Mouse (Mus musculus) CD4-positive, CD25-positive, alpha-beta regulatory T cell, adult 2 months (primary cell): ENCODE results near the gene Pofut1.
"Not testable (repeated sequence)": the region's sequence is repeated elsewhere in the genome, so short reads cannot be mapped to it uniquely, and the experiment has no call there.

ENCODE experiments used
- DNase-seq: peaks from one replicate; pipeline ENCODE4 v3.0.0-alpha.2; 2012; ENCODE audit warnings: low read depth, low spot score

Gene Pofut1

DNA sequence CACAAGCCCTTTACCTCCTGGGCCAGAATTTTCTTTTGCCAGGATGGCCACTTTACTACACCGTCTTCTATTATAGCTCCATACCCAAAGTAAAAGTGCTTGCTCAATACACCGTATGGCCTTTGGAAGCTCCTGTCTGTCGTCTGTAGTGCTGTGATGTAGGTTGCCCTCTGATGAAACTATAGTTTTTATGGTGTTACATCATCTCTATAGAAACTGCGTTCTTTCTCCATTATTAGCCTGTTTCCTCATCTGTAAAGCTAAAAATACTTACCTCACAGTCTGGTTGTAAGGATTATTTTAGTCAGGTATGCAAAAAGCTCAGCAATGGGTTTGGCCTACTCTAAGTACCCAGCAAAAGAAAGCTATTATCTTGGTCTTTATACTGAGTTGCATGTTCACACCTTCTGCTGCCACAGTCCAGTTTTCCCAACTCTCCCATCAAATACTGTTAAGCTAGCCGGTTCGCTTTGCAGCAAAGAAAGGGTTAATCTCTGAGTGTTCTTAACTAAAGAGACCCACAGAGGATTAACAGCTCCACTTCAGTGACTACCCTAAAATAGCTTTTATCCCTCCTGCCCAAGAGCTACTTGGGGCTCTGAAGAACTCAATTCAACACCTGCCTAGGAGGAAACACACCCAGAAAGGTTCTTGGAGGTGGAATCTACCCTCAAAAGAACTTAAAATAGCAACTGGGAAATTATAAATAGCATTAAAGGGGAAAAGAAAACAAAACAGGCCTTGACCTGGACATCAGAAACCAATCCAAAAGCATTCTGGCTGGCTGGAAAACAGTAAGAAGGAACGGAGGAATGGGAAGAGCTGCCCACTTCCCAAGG lies 2.1 kb upstream of the Pofut1 start:
- DNase-seq: no peak

DNA sequence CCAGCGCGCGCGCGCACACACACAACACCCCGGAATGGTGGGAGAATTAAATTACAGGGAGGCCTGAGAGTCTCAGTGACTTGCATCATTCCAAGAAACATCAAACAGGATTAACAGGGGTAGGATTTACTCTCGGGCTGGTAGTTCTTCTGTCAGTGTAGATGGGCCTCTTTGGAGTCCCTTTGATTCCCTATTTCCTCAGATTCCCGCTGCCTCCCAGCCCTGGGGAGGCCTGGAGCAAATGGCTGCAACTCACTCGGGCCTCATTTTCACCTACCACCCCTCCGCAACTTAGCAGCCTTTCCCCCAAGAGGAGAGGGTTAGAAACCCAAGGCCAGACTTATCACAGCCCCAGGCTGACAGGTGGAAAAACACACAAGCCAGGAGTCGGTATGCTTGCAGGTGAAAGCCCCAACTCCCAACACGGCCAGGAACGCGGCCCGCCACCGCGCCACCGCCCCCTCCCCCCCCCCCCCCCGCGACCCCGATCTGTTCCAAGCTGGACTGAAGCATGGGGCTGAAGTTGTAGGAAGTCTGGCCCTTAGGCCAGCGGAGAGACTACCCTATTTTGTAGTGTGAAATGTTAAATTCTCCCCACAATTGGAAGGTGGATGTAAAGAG lies 1.4 kb upstream of the Pofut1 start:
- peak; percentile 21 for DNase-seq

GRCm38 (mm10) chr2:153240701-153241235 lies 565 bp upstream of the Pofut1 start:
- peak; percentile 49 for DNase-seq

DNA sequence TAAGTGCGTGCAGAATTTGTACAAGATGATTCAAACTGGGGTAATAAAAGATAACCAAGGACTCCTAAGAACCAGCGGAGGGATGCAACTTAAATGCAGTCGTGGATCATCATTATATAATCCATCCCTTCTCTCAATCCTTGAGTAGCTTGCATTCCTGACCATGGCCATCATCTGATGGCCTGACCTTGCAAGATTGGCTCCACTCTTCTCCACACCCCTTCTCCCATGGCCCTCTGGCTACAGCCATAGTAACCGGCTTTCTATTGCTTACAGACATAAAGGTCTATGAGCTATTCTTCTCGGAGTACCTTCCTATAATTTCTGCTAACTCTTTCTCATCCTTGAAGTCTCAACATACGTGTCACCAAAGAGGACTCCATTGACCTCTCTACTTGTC lies 823 bp downstream of the Pofut1 start:
- no peak for DNase-seq

DNA sequence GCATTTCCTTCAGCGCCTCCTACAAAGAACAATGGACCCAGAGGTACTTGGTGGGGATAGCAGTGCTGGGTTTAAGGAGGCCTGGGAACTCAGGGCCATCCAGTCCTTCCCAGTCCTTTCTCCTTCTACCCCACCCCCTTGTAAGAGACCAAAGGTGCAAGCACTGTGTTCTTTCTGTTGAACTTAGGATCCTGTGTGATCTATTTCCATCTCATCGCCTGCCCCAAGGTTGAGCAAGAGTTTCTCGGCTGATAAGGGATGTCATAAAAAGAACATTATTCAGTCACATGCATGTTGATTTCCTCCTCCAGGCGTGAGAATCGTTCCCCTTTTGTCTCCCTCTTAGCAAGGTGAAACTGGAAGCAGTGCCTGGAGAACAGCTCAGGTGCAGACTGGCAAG lies 8.4 kb downstream of the Pofut1 start:
- no peak for DNase-seq

- no peak for DNase-seq
Observed at GRCm38 (mm10) chr2:153256604-153257003, 15.3 kb downstream of the Pofut1 start.

DNA sequence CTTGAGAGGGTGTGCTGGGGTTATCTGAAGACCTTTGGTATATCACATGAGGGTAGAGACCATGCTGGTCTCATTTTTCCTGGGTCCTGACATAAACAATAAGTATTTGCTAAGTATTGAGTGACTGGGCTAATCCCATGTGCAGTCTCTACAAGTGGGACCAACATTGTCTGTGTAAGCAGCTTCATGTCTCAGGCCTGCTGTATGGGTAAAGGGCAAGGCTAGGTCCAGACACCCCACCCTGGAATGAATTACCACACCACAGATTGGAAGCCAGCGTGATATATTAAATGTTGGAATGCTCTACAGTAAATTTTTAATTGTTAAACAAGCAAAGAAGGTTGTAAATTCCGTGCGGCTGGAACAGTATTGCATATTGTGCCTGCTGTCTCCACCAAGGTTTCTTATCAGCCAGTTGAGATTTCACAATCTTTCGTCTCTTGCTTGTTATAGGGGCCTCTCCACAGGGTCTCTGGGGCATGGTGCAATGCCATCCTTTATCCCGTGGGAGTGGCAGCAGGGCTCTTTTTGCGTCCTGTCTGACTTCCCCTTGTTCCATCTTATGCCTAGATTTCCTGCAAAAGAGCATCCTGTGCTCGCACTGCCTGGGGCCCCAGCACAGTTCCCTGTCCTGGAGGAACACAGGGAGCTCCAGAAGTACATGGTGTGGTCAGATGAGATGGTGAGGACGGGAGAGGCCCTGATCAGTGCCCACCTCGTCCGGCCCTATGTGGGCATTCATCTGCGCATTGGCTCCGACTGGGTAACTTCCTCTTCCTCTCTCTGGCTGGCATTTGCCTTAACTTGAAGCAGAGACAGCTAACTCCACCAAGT lies 17.9 kb downstream of the Pofut1 start:
- DNase-seq: peak; percentile 44

DNA sequence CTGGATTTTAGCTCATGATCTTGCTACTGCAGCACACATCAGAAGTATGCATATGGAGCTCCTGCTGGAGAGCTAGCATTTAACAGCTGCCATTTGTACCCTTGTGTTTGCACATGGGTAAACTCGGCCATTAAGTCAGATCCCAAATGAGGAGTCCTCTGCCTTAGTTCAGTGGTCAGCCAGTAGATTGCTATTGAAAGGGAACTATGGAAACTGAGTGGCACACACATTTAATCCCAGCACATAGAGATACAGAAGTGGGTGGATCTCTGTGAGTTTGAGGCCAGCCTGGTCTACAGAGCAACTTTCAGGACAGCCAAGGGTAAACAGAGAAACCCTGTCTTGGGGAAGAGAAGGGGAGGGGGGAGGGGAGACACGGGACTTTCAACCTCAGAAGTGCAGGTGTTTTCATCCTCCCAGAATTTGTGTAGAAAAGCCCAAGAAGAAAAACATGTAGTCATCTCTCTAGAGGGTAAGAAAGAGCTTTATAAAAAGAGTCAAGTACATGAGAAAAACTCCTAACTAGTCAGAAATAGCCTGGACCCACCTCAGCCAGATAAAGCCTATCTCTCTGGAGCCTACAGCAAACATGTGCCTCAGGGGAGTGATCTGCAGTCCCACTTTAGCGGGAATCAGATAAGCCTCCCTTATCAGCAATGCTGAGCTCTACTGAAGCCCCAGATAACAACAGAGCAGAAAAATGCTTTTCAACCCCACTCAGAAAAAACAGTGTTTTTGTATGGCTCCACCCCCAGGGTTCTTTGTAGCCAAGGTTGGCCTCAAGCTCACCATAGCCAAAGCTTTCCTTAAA lies 18.7 kb downstream of the Pofut1 start:
- peak; percentile 55 for DNase-seq

GRCm38 (mm10) chr2:153263053-153263452 lies 21.7 kb downstream of the Pofut1 start:
- peak; percentile 89 for DNase-seq

DNA sequence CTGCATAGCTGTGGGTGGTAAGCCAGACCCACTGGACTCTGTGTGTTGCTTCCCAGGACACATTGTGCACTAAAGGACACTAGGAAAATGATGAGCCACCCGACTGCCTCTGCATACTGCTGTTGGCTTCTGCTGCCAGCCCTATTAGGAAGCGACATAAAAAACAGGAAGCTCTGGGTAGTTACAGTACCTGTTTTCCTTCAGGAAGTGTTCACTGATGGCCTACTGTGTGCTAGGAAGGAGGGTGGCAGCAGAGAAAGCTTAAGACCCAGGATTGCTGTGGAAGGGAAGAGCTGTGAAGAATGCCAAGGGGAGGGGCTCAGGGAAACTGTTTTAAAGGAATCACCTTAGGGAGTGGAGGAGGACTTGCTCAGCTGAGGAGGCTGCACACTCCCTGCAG lies 26.0 kb downstream of the Pofut1 start:
- no peak for DNase-seq

DNA sequence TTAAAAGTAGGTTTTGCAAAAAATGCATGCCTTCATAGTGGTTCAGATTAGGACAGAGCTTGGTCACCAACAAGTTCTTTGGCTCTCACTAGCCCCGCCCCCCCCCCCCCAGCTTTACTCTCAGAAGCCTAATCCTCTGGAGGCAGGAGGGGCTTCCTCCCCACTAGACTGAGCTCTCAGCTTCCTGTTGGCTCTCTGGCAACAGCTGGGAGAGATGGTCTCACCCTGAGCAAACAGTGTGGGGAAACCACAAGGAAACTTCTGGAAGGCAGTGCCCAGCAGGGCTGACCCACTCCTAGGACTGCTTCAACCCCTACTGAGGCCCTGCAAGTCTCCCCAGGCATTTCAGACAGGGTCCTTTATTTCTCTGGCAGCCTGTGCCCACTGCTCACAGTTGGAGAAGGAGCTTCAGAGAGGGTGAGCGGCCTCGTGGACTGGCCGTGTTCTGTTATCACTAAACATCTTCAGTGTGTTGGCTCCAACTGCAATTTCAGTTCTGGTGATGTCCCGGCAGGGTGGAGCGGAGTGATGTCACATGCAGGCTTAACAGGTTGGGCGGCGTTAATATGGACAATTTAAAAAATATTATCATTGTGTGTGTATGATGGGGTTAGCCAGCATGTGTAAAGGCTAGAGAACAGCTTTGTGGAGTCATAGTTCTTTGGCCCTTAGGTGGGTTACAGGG lies 29.0 kb downstream of the Pofut1 start:
- DNase-seq: not testable (repeated sequence)

GRCm38 (mm10) chr2:153274200-153274918 lies 33.0 kb downstream of the Pofut1 start:
- DNase-seq: not testable (repeated sequence)

- DNase-seq: no peak
Observed at GRCm38 (mm10) chr2:153274919-153275247, 33.5 kb downstream of the Pofut1 start.

GRCm38 (mm10) chr2:153275577-153275976 lies 34.2 kb downstream of the Pofut1 start:
- DNase-seq: not testable (repeated sequence)

DNA sequence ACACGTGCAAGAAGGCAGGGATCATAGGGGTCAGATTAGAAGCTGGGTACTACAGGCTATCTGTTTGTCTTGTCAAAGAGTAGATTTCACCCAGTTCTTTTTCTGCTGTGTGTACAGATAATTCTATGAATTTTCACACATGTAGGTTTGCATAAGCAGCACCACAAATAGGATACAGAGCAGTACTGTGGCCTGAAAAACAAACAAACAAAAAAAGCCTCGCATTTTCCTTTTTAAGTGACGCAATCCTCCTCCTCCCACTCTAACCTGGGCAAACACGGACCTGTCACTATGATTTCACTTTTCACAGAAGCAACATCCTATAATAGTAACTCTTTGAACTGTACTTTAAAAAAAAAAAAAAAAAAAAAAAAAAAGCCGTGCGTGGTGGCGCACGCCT lies 35.1 kb downstream of the Pofut1 start:
- peak; percentile 59 for DNase-seq

DNA sequence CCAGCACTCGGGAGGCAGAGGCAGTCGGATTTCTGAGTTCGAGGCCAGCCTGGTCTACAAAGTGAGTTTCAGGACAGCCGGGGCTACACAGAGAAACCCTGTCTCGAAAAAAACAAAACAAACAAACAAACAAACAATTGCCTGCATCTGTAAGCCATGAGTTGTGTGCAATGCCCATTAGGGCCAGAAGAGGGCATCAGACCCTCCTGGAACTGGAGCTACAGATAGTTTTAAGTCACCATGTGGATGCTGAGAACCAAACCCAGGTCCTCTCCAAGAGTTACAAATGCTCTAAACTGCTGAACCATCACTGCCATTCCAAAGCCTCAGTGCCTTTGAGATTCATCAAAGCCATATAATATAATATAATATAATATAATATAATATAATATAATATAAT lies 35.5 kb downstream of the Pofut1 start:
- peak; percentile 61 for DNase-seq

DNA sequence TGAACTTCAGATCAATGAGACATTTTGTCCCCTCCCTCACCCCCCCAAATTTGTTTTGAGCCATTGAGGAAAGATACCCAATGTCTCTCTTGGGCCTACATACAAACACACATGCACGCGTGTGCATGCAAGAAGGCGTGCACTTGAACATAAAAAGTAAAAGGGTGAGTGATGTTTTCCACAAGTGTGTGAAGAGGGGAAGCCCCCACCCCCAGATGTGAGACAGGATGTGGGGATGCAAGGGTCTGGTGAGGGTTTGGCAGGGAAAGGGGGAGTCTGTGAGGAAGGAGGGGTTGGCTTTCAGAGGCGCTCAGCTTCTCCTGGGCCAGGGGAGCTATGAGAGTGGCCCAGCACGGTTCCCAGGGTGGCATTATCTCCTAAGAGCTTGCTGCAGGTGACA lies 37.0 kb downstream of the Pofut1 start:
- DNase-seq: peak; percentile 86

- DNase-seq: no peak
Observed at GRCm38 (mm10) chr2:153283919-153284318, 42.6 kb downstream of the Pofut1 start.

DNA sequence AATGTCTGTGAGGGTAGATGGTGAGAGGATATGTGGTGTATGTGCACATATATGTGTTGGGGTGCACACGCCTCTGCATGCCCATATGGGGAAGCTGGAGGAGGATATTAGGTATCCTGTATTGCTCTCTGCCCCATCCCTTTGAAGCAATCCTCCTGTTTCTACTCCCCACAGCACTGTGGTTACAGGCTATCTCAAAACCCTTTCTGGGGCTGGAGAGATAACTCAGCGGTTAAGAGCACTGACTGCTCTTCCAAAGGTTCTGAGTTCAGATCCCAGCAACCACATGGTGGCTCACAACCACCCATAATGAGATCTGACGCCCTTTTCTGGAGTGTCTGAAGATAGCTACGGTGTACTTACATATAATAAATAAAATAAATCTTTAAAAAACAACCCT lies 45.2 kb downstream of the Pofut1 start:
- DNase-seq: no peak

GRCm38 (mm10) chr2:153287835-153288234 lies 46.5 kb downstream of the Pofut1 start:
- DNase-seq: no peak
